24 mouse cellular contexts compared by ENCODE assay signal in the genomic region with DNA sequence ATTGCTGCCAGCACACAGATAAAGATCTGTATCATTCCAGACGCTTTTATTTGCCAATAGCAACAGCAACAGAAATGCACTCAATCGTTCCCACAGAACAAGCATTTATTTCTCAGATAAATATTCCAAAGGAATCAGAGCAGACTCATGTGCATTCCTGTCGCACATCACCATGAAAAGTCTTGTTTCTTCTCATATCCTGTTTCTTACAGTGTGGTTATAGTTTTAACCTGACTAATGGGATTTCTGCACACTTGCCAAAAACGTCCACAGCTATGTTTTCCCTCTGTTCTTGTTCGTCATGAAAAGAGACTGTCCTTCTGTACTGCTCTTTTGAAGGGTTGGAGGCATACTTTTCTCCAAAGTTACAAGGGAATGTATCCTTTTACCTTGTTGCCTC.
DNase-seq lines count a peak whose midpoint lies in the region; ATAC-seq and TF ChIP-seq lines count a peak whose summit lies in the region.
"Had no signal": no experiment of that assay in that cellular context is flagged by ENCODE, and none has a peak within 500 bp of the region (broad histone marks: within the 10 kb centered on the region; RNA-seq: fewer than 3 reads in every experiment).

No protein-coding gene starts in this region.

- no peaks in the 10 kb centered on the region for H3K36me3 ChIP-seq in forebrain, postnatal 0 days (ENCODE audit: insufficient read depth)
- no peaks in the 10 kb centered on the region for H3K36me3 ChIP-seq in thymus, adult 2 months (ENCODE audit: control insufficient read depth, insufficient read depth, low read length)
- H3K36me3 ChIP-seq: embryonic facial prominence, embryonic 15.5 days; forebrain, embryonic 12.5 days; forebrain, embryonic 15.5 days; hindbrain, embryonic 12.5 days; hindbrain, embryonic 15.5 days had no signal

- ATAC-seq in forebrain, postnatal 0 days, result no peak
- ATAC-seq: CD4-positive, CD25-positive, alpha-beta regulatory T cell, adult 4 months; forebrain, embryonic 15.5 days; intestine, postnatal 0 days had no signal

- H3K4me3 ChIP-seq in layer of hippocampus, adult 2 months, result no peak overlapping the region
- no peak overlapping the region for H3K4me3 ChIP-seq in forebrain, postnatal 0 days (ENCODE audit: low read depth, low read length)
- no peak overlapping the region for H3K4me3 ChIP-seq in thymus, adult 2 months (ENCODE audit: control insufficient read depth, insufficient read depth, low read length)
- H3K4me3 ChIP-seq: embryonic facial prominence, embryonic 15.5 days; forebrain, embryonic 12.5 days; forebrain, embryonic 15.5 days; heart, adult 2 months; hindbrain, embryonic 12.5 days; hindbrain, embryonic 15.5 days had no signal

- no peaks in the 10 kb centered on the region for H3K9me3 ChIP-seq in forebrain, postnatal 0 days (ENCODE audit: low read length)
- H3K9me3 ChIP-seq: embryonic facial prominence, embryonic 15.5 days; forebrain, embryonic 12.5 days; forebrain, embryonic 15.5 days; hindbrain, embryonic 12.5 days; hindbrain, embryonic 15.5 days had no signal

- TF ChIP-seq CTCF in layer of hippocampus, adult 2 months (conservative IDR thresholded peaks at IDR 0.05), result no peak
- no peak for TF ChIP-seq CTCF in brain, embryonic 14.5 days (IDR thresholded peaks at IDR 0.05; ENCODE audit: borderline replicate concordance, extremely low read depth, insufficient read depth, insufficient read length)
- TF ChIP-seq CTCF in forebrain, postnatal 0 days (IDR thresholded peaks at IDR 0.05; ENCODE audit: low read depth), result no peak
- TF ChIP-seq CTCF in thymus, adult 2 months (IDR thresholded peaks at IDR 0.05; ENCODE audit: borderline replicate concordance, control insufficient read depth, extremely low read depth, insufficient read depth, low read length, poor library complexity), result no peak

- no peaks in the 10 kb centered on the region for H3K4me1 ChIP-seq in forebrain, postnatal 0 days (ENCODE audit: insufficient read depth)
- no peaks in the 10 kb centered on the region for H3K4me1 ChIP-seq in thymus, adult 2 months (replicated peaks; ENCODE audit: control insufficient read depth, insufficient read depth, low read length)
- H3K4me1 ChIP-seq: embryonic facial prominence, embryonic 15.5 days; hindbrain, embryonic 12.5 days; hindbrain, embryonic 15.5 days had no signal

- no peak overlapping the region for H3K4me2 ChIP-seq in forebrain, postnatal 0 days (ENCODE audit: low read depth)
- H3K4me2 ChIP-seq: embryonic facial prominence, embryonic 15.5 days; forebrain, embryonic 12.5 days; forebrain, embryonic 15.5 days; heart, embryonic 11.5 days; hindbrain, embryonic 12.5 days; hindbrain, embryonic 15.5 days had no signal

- 20% methylated on average over 5 of the region's 5 CpGs for WGBS in forebrain, postnatal 0 days
- WGBS in thymus, adult 2 months, result 74% methylated on average over 5 of the region's 5 CpGs

- no peak overlapping the region for H3K9ac ChIP-seq in forebrain, postnatal 0 days
- H3K9ac ChIP-seq: embryonic facial prominence, embryonic 15.5 days; forebrain, embryonic 12.5 days; forebrain, embryonic 15.5 days; hindbrain, embryonic 12.5 days; hindbrain, embryonic 15.5 days had no signal

- no peak for DNase-seq in layer of hippocampus, adult 2 months (ENCODE audit: low spot score in 2 of 2)
- DNase-seq in layer of hippocampus, adult 18-20 months (ENCODE audit: low spot score in 2 of 2), result no peak
- peak; percentile 10 for DNase-seq in MN1 (ENCODE audit: low spot score)
- peak; percentile 9 for DNase-seq in brain, embryonic 14.5 days (ENCODE audit: low read depth)
- DNase-seq in forebrain, postnatal 0 days, result no peak
- no peak for DNase-seq in thymus, adult 2 months
- DNase-seq: adrenal gland, adult 2 months; adrenal gland, postnatal 14 days; cerebellum, adult 11-12 months; cerebellum, adult 8-10 months; cerebellum, postnatal 10 days; cerebellum, postnatal 36 days; embryo, embryonic 11 days; gastrocnemius, postnatal 10 days; gastrocnemius, postnatal 36 days; heart, adult 2 months had no signal

- H3K27ac ChIP-seq in layer of hippocampus, adult 2 months, result peak overlapping the region; percentile 36
- H3K27ac ChIP-seq in forebrain, postnatal 0 days (ENCODE audit: low read depth, low read length), result no peak overlapping the region
- H3K27ac ChIP-seq in thymus, adult 2 months (ENCODE audit: control insufficient read depth, insufficient read depth, low read length), result no peak overlapping the region
- H3K27ac ChIP-seq: embryonic facial prominence, embryonic 15.5 days; forebrain, embryonic 12.5 days; forebrain, embryonic 15.5 days; heart, adult 2 months; hindbrain, embryonic 12.5 days; hindbrain, embryonic 15.5 days had no signal

- TF ChIP-seq POLR2A in brain, embryonic 14.5 days (IDR thresholded peaks at IDR 0.05; ENCODE audit: borderline replicate concordance, extremely low read depth, insufficient read depth, insufficient read length, poor library complexity, severe bottlenecking), result no peak
- no peak for TF ChIP-seq POLR2A in thymus, adult 2 months (IDR thresholded peaks at IDR 0.05; ENCODE audit: control insufficient read depth, extremely low read depth, insufficient read depth, low read length, poor library complexity)

- no peaks in the 10 kb centered on the region for H3K27me3 ChIP-seq in forebrain, postnatal 0 days (ENCODE audit: insufficient read depth, low read length)
- no peaks in the 10 kb centered on the region for H3K27me3 ChIP-seq in thymus, adult 2 months (ENCODE audit: control insufficient read depth, insufficient read depth, low read length)
- H3K27me3 ChIP-seq: embryonic facial prominence, embryonic 15.5 days; forebrain, embryonic 12.5 days; forebrain, embryonic 15.5 days; hindbrain, embryonic 12.5 days; hindbrain, embryonic 15.5 days had no signal

Comparison
In these comparisons a context has a peak if more than half of its experiments do, and no peak if none do; other contexts are left out.
1. DNase-seq: peak in MN1 (single experiment) and brain, embryonic 14.5 days (single experiment); none in layer of hippocampus, adult 2 months (0 of 2), layer of hippocampus, adult 18-20 months (0 of 2), forebrain, postnatal 0 days (single experiment) and thymus, adult 2 months (single experiment).